Mouse (Mus musculus) testis, adult 2 months (tissue): ENCODE measurements at regions not wholly inside any gene's neighbourhood (a gene's known extent, or its start where the extent isn't known, plus 50 kb on each side); places are given as distances from the start of the nearest gene placed in this dataset.

ENCODE experiments used
- CTCF ChIP-seq: fragments of 200-500 bp; IDR thresholded peaks from 2 replicates; pipeline ENCODE4 v1.5.1; 2012; ENCODE audit warnings: low read depth, mild to moderate bottlenecking, inconsistent platforms, low read length, moderate library complexity; ENCODE audit not compliant: control insufficient read depth, insufficient read depth, insufficient replicate concordance
- POLR2A ChIP-seq: fragments of 200-500 bp; IDR thresholded peaks from 2 replicates; pipeline ENCODE4 v1.6.1; 2012; ENCODE audit warnings: low read depth, mild to moderate bottlenecking, inconsistent platforms, low read length, moderate library complexity; ENCODE audit not compliant: control insufficient read depth

DNA sequence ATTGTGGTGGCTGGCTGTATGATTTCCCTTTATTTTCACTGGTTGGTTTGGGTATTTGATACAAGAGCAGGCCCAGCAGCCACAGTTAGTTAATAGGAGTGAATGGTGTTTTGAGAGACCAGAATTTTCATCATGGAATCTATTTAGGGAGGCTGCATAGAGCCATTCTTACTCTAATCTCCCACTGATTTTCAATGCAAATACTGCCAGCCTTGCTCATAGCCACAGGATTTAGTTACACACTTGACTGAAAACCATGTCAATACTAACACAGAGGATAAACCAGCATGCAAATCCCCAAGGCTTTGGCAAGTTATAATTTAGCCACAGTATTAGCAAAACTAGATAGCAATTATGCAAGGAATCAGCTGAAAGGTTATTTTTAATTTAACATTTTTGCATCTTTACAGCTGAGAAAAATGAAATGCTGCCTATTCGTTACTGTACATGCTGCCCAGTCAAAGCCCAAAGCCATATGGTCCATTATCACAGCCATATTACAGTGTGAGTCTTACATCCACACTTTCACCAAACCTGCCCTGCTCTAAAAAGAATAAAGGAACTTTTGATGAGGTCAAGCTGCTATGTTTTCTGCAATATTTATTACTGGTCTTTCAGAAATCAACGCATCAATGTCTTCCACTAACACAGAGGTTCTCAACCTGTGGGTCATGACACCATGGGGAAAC, 1000.5 kb upstream of the Flrt2 start:
- TF ChIP-seq CTCF (no peak), POLR2A (no peak)
